Mouse (Mus musculus) gastrocnemius, adult 8-10 months (tissue): ENCODE measurements around the gene Gnptg. TPM values are rescaled to one million over a fixed set of nuclear protein-coding genes. Genes with fewer than 3 reads are reported as not detected.

Source experiments
- DNase-seq, 2 experiments: peaks; one replicate each; pipeline ENCODE4 v3.0.0; 2022; ENCODE audit warnings: low spot score in 2 of 2
- microRNA-seq: library from miRNA; unstranded; fragments of <30 nt; microRNA quantifications from one replicate; pipeline ENCODE4 v1.2.0, GENCODE M21; 2022
- total RNA-seq, 4 experiments: library from RNA; stranded (reverse); gene quantifications; 2 replicates each; pipeline ENCODE4 v1.2.4; 2022

Gene Gnptg
- total RNA-seq, 4 experiments from 2014 or later, result 12.8 to 17.2 (median 14.8) TPM

DNA sequence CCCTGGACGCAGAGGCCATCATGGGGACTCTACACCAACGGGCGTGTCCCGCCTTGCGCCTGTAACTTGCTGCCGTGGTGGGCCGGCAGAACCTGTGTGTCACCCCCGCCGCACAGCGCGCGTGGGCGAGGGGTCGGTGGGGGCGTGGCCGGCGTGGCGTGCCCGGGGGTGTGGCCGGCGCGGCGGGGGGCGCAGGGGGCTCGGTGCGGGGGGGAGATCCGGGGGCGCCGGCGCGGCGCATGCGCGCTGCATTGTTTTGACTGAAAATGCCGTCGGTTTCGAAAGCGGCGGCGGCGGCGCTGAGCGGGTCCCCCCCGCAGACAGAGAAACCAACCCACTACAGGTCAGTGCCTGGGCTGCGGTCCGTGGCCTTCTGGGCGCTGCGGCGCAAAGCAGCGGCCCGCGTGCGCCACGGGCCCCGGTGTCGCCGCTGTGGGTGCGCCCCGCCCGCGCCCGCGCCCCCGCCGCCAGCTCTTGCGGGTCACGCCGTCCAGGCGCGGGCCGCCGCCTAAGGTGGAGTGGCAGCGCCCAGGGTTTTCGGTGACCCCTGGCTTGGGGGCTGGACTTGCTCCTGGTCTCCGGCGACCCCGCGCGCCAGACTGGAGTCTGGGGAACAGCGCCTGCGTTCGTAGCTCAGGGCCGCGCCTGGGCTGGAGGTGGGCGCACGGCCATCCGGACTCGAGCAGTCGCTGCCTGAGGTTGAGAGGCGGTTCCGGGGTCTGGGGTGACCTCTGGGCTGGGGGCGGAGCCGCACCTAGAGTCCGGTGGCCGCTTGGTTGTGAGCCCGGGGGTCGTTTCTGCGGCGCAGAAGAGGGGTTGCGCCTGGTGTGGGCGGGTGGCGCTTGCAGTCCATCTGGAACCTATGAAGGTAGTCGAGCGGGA is 51.5 kb downstream of the Gnptg start, which contains the start of gene Unkl:
Gene Unkl, plus strand, starts transcription at position 248 of the 882 bp plus-strand sequence.
- peak; percentile 32 to 59 for DNase-seq

DNA sequence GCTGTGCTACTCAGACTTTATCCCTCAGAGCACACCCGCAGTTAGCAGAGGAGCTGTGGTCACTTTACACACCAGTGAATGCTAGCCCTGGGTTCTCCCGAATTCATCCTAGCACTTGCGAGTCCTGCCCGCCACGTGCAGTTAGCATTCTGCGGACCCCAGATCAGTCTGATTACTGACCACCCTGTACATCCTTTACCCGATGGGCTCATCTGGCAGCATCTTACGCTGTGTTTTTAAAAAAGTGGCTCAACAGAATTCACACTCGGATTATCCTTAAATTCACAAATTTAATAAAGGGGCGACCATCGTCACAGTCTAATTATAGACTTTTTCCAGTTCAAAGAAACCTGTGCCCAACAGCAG is 52.2 kb downstream of the Gnptg start:
- DNase-seq, result no peak

- DNase-seq, result no peak
Observed at GRCm38 (mm10) chr17:25184961-25185360, 55.0 kb downstream of the Gnptg start.

- peak; percentile 91 to 92 for DNase-seq
Observed at GRCm38 (mm10) chr17:25184129-25184691, 55.7 kb downstream of the Gnptg start, which contains the start of gene BC003965. Gene BC003965 (plus strand): TSS chr17:25184554.

Small RNAs within 50 kb of the gene (microRNA-seq; reads per million reads assigned to microRNA genes)
- gene Mir3547, result not detected

Other genes starting within 250 kb of the Gnptg start
- 1 to 10 TPM; 6.2 to 6.9 (median 6.7) TPM for gene Cramp1l, start 224.3 kb downstream of the Gnptg start, total RNA-seq
- 1 to 10 TPM; 1.4 to 2.7 (median 2.3) TPM for gene Ift140, start 224.0 kb downstream of the Gnptg start, total RNA-seq
- gene Tmem204, start 156.5 kb downstream of the Gnptg start, total RNA-seq, result 10 to 100 TPM in 1 of 4 experiments, 1 to 10 TPM in 3; 7.9 to 10.7 (median 8.2) TPM
- 1 to 10 TPM; 4.2 to 8.6 (median 6.0) TPM for gene Telo2, start 124.2 kb downstream of the Gnptg start, total RNA-seq
- 1 to 10 TPM in 1 of 4 experiments, under 1 TPM in 3; 0.58 to 2.4 (median 0.79) TPM for gene Ptx4, start 119.4 kb downstream of the Gnptg start, total RNA-seq
- 10 to 100 TPM; 13.0 to 18.3 (median 16.0) TPM for gene Clcn7, start 106.7 kb downstream of the Gnptg start, total RNA-seq
- gene Ccdc154, start 77.7 kb downstream of the Gnptg start, total RNA-seq, result not detected
- not detected for gene Gm38655, start 64.7 kb downstream of the Gnptg start, total RNA-seq
- 10 to 100 TPM; 13.8 to 15.5 (median 14.8) TPM for gene BC003965, start 55.6 kb downstream of the Gnptg start, total RNA-seq
- gene Unkl, start 51.7 kb downstream of the Gnptg start, total RNA-seq, result 1 to 10 TPM; 3.2 to 5.4 (median 4.3) TPM
- 10 to 100 TPM; 14.2 to 19.1 (median 15.6) TPM for gene Tsr3, start within 50 bp of the Gnptg start, total RNA-seq
- not detected for gene Baiap3, start 16.2 kb upstream of the Gnptg start, total RNA-seq
- gene Ube2i, start 34.5 kb upstream of the Gnptg start, total RNA-seq, result 10 to 100 TPM; 57.0 to 66.7 (median 58.0) TPM
- under 1 TPM; 0.27 to 0.56 (median 0.33) TPM for gene Prss34, start 58.3 kb upstream of the Gnptg start, total RNA-seq
- not detected for gene Prss28, start 68.5 kb upstream of the Gnptg start, total RNA-seq
- not detected for gene Prss29, start 78.5 kb upstream of the Gnptg start, total RNA-seq
- gene Tpsab1, start 105.4 kb upstream of the Gnptg start, total RNA-seq, result 1 to 10 TPM in 3 of 4 experiments, under 1 TPM in 1; 0.29 to 2.2 (median 1.2) TPM
- gene Tpsb2, start 126.2 kb upstream of the Gnptg start, total RNA-seq, result 1 to 10 TPM; 1.7 to 5.9 (median 3.9) TPM
- gene Tpsg1, start 129.1 kb upstream of the Gnptg start, total RNA-seq, result not detected
- gene Cacna1h, start 193.7 kb upstream of the Gnptg start, total RNA-seq, result 1 to 10 TPM in 3 of 4 experiments, under 1 TPM in 1; 0.68 to 1.7 (median 1.6) TPM
- gene Tekt4, start 214.5 kb upstream of the Gnptg start, total RNA-seq, result not detected